In genomic region chr3:138875282-138875681, GRCm38 (mm10) we compare ENCODE assay signal across 19 mouse cellular contexts.
DNase-seq lines count a peak whose midpoint lies in the region; ATAC-seq and TF ChIP-seq lines count a peak whose summit lies in the region.
"Had no signal": no experiment of that assay in that cellular context is flagged by ENCODE, and none has a peak within 500 bp of the region (broad histone marks: within the 10 kb centered on the region; RNA-seq: fewer than 3 reads in every experiment).

No protein-coding gene starts in this region.

- no peaks in the 10 kb centered on the region for H3K9me3 ChIP-seq in hindbrain, embryonic 16.5 days (ENCODE audit: control insufficient read depth, low read length)
- H3K9me3 ChIP-seq in hindbrain, embryonic 10.5 days, result no peaks in the 10 kb centered on the region
- no peaks in the 10 kb centered on the region for H3K9me3 ChIP-seq in lung, embryonic 15.5 days
- H3K9me3 ChIP-seq: forebrain, embryonic 13.5 days; limb, embryonic 12.5 days had no signal

- TF ChIP-seq POLR2A in lung, adult 2 months (IDR thresholded peaks at IDR 0.05; ENCODE audit: borderline replicate concordance, extremely low read depth, low read depth, low read length), result no peak

- H3K27me3 ChIP-seq in hindbrain, embryonic 16.5 days (replicated peaks; ENCODE audit: control insufficient read depth, insufficient read depth, low read length), result no peaks in the 10 kb centered on the region
- H3K27me3 ChIP-seq in hindbrain, embryonic 10.5 days (ENCODE audit: insufficient read depth, poor library complexity, severe bottlenecking), result no peaks in the 10 kb centered on the region
- no peaks in the 10 kb centered on the region for H3K27me3 ChIP-seq in lung, embryonic 15.5 days
- H3K27me3 ChIP-seq: forebrain, embryonic 13.5 days; limb, embryonic 12.5 days had no signal

- H3K9ac ChIP-seq in hindbrain, embryonic 16.5 days (ENCODE audit: low read depth, low read length), result no peak overlapping the region
- no peak overlapping the region for H3K9ac ChIP-seq in lung, embryonic 15.5 days
- H3K9ac ChIP-seq: forebrain, embryonic 13.5 days; limb, embryonic 12.5 days; liver, postnatal 0 days had no signal

- no peak overlapping the region for H3K4me3 ChIP-seq in hindbrain, embryonic 16.5 days (ENCODE audit: low read length)
- no peak overlapping the region for H3K4me3 ChIP-seq in hindbrain, embryonic 10.5 days
- no peak overlapping the region for H3K4me3 ChIP-seq in lung, embryonic 15.5 days
- no peak overlapping the region for H3K4me3 ChIP-seq in lung, adult 2 months (replicated peaks; ENCODE audit: extremely low read depth, low read depth, low read length)
- H3K4me3 ChIP-seq: forebrain, embryonic 13.5 days; gastrocnemius, adult 2 months; limb, embryonic 12.5 days had no signal

- WGBS in hindbrain, embryonic 16.5 days, result 85% methylated on average over 7 of the region's 7 CpGs
- WGBS in hindbrain, embryonic 10.5 days, result 96% methylated on average over 7 of the region's 7 CpGs
- WGBS in lung, embryonic 15.5 days, result 68% methylated on average over 7 of the region's 7 CpGs
- 90% methylated on average over 7 of the region's 7 CpGs for WGBS in lung, adult 2 months

- H3K36me3 ChIP-seq in hindbrain, embryonic 16.5 days (ENCODE audit: control insufficient read depth, insufficient read depth, low read length), result peaks cover 4% of the 10 kb centered on the region; the same call in 1 of the 2 replicates
- H3K36me3 ChIP-seq in hindbrain, embryonic 10.5 days, result peaks cover 29% of the 10 kb centered on the region
- no peaks in the 10 kb centered on the region for H3K36me3 ChIP-seq in lung, embryonic 15.5 days

- DNase-seq in adrenal gland, adult 8-10 months, result peak; percentile 29
- no peak for DNase-seq in adrenal gland, adult 2 months
- DNase-seq in cerebellum, postnatal 25 days, result peak; percentile 52 to 58
- DNase-seq in cerebellum, adult 11 months, result no peak
- DNase-seq in hindbrain, embryonic 10.5 days (ENCODE audit: low spot score), result no peak
- no peak for DNase-seq in lung, adult 2 months
- DNase-seq: gastrocnemius, adult 2 months; heart, postnatal 4 days; kidney, adult 18-20 months; kidney, postnatal 4 days; layer of hippocampus, adult 9-11 months; liver, postnatal 0 days had no signal

- peaks cover 9% of the 10 kb centered on the region for H3K4me1 ChIP-seq in hindbrain, embryonic 16.5 days (ENCODE audit: control insufficient read depth, insufficient read depth, low read depth, low read length)
- H3K4me1 ChIP-seq in hindbrain, embryonic 10.5 days (replicated peaks), result peaks cover 20% of the 10 kb centered on the region
- peaks cover 23% of the 10 kb centered on the region for H3K4me1 ChIP-seq in lung, embryonic 15.5 days
- no peaks in the 10 kb centered on the region for H3K4me1 ChIP-seq in lung, adult 2 months (ENCODE audit: control insufficient read depth, insufficient read depth, low read length)

- no peak overlapping the region for H3K27ac ChIP-seq in hindbrain, embryonic 16.5 days (ENCODE audit: low read depth, low read length)
- H3K27ac ChIP-seq in hindbrain, embryonic 10.5 days, result no peak overlapping the region
- H3K27ac ChIP-seq in lung, embryonic 15.5 days, result no peak overlapping the region; the same call in 1 of the 2 replicates
- H3K27ac ChIP-seq: forebrain, embryonic 13.5 days; gastrocnemius, adult 2 months; limb, embryonic 12.5 days had no signal

- TF ChIP-seq CTCF in lung, adult 2 months (IDR thresholded peaks at IDR 0.05; ENCODE audit: insufficient read depth, low read length), result no peak

- 0 out of 2 replicates have a peak, but pooled peaks have one; percentile 12 for ATAC-seq in hindbrain, embryonic 16.5 days
- ATAC-seq in lung, embryonic 15.5 days (ENCODE audit: borderline replicate concordance, extremely low read depth, low FRiP score, low TSS enrichment), result 0 out of 2 replicates have a peak, but pooled peaks have one; percentile 7
- ATAC-seq: forebrain, embryonic 13.5 days; inflammation-experienced regulatory T-cells, adult 6 months; liver, postnatal 0 days had no signal

- H3K4me2 ChIP-seq in hindbrain, embryonic 16.5 days (ENCODE audit: low read length), result no peak overlapping the region
- H3K4me2 ChIP-seq in lung, embryonic 15.5 days, result no peak overlapping the region
- H3K4me2 ChIP-seq: forebrain, embryonic 13.5 days; limb, embryonic 12.5 days; liver, embryonic 11.5 days; midbrain, embryonic 11.5 days had no signal

Comparison
In these comparisons a context has a peak if more than half of its experiments do, and no peak if none do; other contexts are left out.
1. DNase-seq: peak in adrenal gland, adult 8-10 months (single experiment) and cerebellum, postnatal 25 days (2 of 2); none in adrenal gland, adult 2 months (single experiment), cerebellum, adult 11 months (single experiment), hindbrain, embryonic 10.5 days (single experiment) and lung, adult 2 months (single experiment).